Mouse (Mus musculus) megakaryocyte progenitor cell, adult 5-6 weeks (primary cell): ENCODE measurements around the gene Zfp260. TPM values are rescaled to one million over a fixed set of nuclear protein-coding genes. Genes with fewer than 3 reads are reported as not detected.

Experiments
- ATAC-seq: replicated peaks from 2 replicates; pipeline ENCODE4 v1.8.0; 2016; ENCODE audit warnings: mild to moderate bottlenecking, moderate TSS enrichment, inconsistent platforms; ENCODE audit not compliant: poor library complexity
- total RNA-seq, 2 experiments: library from RNA; stranded (forward) in 1 of 2; stranded (reverse) in 1 of 2; fragments of 157-497, 149-512 nt in 1 of 2; fragments of 200-1000 nt in 1 of 2; gene quantifications; 2 replicates each; pipeline versions ENCODE4 v1.2.3 to v1.2.4; 2015 to 2017

The Zfp260 gene
- total RNA-seq, 2 experiments from 2014 or later: 26.4 to 34.6 TPM

GRCm38 (mm10) chr7:30121308-30122187 lies 27.0 kb downstream of the Zfp260 start, which contains the start of gene Zfp382:
Gene Zfp382 (plus strand): TSS chr7:30121942.
- ATAC-seq: peak; percentile 96

- no peak for ATAC-seq
Observed at GRCm38 (mm10) chr7:30122188-30122530, 27.6 kb downstream of the Zfp260 start.

GRCm38 (mm10) chr7:30129900-30130299 lies 35.3 kb downstream of the Zfp260 start:
- ATAC-seq: peak; percentile 72

GRCm38 (mm10) chr7:30132396-30132795 lies 37.8 kb downstream of the Zfp260 start:
- ATAC-seq: no peak

GRCm38 (mm10) chr7:30136826-30137225 lies 42.2 kb downstream of the Zfp260 start:
- no peak for ATAC-seq

- no peak; the same call in 1 of the 2 replicates for ATAC-seq
Observed at GRCm38 (mm10) chr7:30143170-30143554, 48.6 kb downstream of the Zfp260 start.

GRCm38 (mm10) chr7:30143555-30144209 lies 49.1 kb downstream of the Zfp260 start:
- peak; percentile 79 for ATAC-seq

GRCm38 (mm10) chr7:30147011-30147410 lies 52.4 kb downstream of the Zfp260 start:
- no peak for ATAC-seq

GRCm38 (mm10) chr7:30154040-30154439 lies 59.5 kb downstream of the Zfp260 start:
- ATAC-seq: no peak

GRCm38 (mm10) chr7:30155507-30155906 lies 60.9 kb downstream of the Zfp260 start:
- no peak for ATAC-seq

Other genes starting within 250 kb of the Zfp260 start
- 3.3 TPM in 2 replicates for gene Zfp940, start 241.1 kb upstream of the Zfp260 start, total RNA-seq (2015)
- 4.0 and 5.2 TPM in 2 replicates for gene Zfp940, start 241.1 kb upstream of the Zfp260 start, total RNA-seq (2017)
- 4.5 and 7.4 TPM in 2 replicates for gene Zfp420, start 234.8 kb upstream of the Zfp260 start, total RNA-seq (2015)
- 0.96 and 2.9 TPM in 2 replicates for gene Zfp420, start 234.8 kb upstream of the Zfp260 start, total RNA-seq (2017)
- gene Zfp27, start 188.2 kb upstream of the Zfp260 start, total RNA-seq (2015): 6.9 and 8.0 TPM in 2 replicates
- gene Zfp27, start 188.2 kb upstream of the Zfp260 start, total RNA-seq (2017): 5.5 and 12.1 TPM in 2 replicates
- gene Zfp383, start 186.6 kb upstream of the Zfp260 start, total RNA-seq (2015): 0.95 and 1.1 TPM in 2 replicates
- 1.00 and 1.0 TPM in 2 replicates for gene Zfp383, start 186.6 kb upstream of the Zfp260 start, total RNA-seq (2017)
- 14.5 and 19.5 TPM in 2 replicates for gene Zfp74, start 140.7 kb upstream of the Zfp260 start, total RNA-seq (2015)
- 7.2 and 8.0 TPM in 2 replicates for gene Zfp74, start 140.7 kb upstream of the Zfp260 start, total RNA-seq (2017)
- gene Zfp568, start 110.8 kb upstream of the Zfp260 start, total RNA-seq (2015): 17.2 and 22.3 TPM in 2 replicates
- gene Zfp568, start 110.8 kb upstream of the Zfp260 start, total RNA-seq (2017): 38.4 and 53.5 TPM in 2 replicates
- 1.1 and 1.8 TPM in 2 replicates for gene Zfp14, start 43.4 kb upstream of the Zfp260 start, total RNA-seq (2015)
- 1.2 and 2.1 TPM in 2 replicates for gene Zfp14, start 43.4 kb upstream of the Zfp260 start, total RNA-seq (2017)
- 4.4 and 4.9 TPM in 2 replicates for gene Zfp82, start 21.9 kb upstream of the Zfp260 start, total RNA-seq (2015)
- 3.4 and 4.9 TPM in 2 replicates for gene Zfp82, start 21.9 kb upstream of the Zfp260 start, total RNA-seq (2017)
- gene Gm26920, start 4.4 kb upstream of the Zfp260 start, total RNA-seq (2015): not detected in 2 replicates
- gene Gm26920, start 4.4 kb upstream of the Zfp260 start, total RNA-seq (2017): not detected in 2 replicates
- gene Zfp566, start 4.2 kb upstream of the Zfp260 start, total RNA-seq (2015): 9.2 and 11.8 TPM in 2 replicates
- 4.2 and 5.5 TPM in 2 replicates for gene Zfp566, start 4.2 kb upstream of the Zfp260 start, total RNA-seq (2017)
- 2.7 and 4.2 TPM in 2 replicates for gene Zfp382, start 27.2 kb downstream of the Zfp260 start, total RNA-seq (2015)
- gene Zfp382, start 27.2 kb downstream of the Zfp260 start, total RNA-seq (2017): 7.1 and 8.2 TPM in 2 replicates
- 62.2 and 64.3 TPM in 2 replicates for gene Zfp146, start 75.0 kb downstream of the Zfp260 start, total RNA-seq (2015)
- gene Zfp146, start 75.0 kb downstream of the Zfp260 start, total RNA-seq (2017): 88.0 and 101 TPM in 2 replicates
- gene Cox7a1, start 89.4 kb downstream of the Zfp260 start, total RNA-seq (2015): 0.98 TPM in 1 of 2 replicates, not detected in the other
- gene Cox7a1, start 89.4 kb downstream of the Zfp260 start, total RNA-seq (2017): 3.3 and 7.0 TPM in 2 replicates
- 319 and 322 TPM in 2 replicates for gene Capns1, start 104.0 kb downstream of the Zfp260 start, total RNA-seq (2015)
- 165 and 206 TPM in 2 replicates for gene Capns1, start 104.0 kb downstream of the Zfp260 start, total RNA-seq (2017)
- gene Polr2i, start 137.2 kb downstream of the Zfp260 start, total RNA-seq (2015): 75.7 and 78.4 TPM in 2 replicates
- gene Polr2i, start 137.2 kb downstream of the Zfp260 start, total RNA-seq (2017): 60.6 and 69.9 TPM in 2 replicates
- gene Tbcb, start 137.5 kb downstream of the Zfp260 start, total RNA-seq (2015): 95.9 and 112 TPM in 2 replicates
- 27.6 and 37.1 TPM in 2 replicates for gene Tbcb, start 137.5 kb downstream of the Zfp260 start, total RNA-seq (2017)
- 0.32 TPM in 1 of 2 replicates, not detected in the other for gene Ovol3, start 140.9 kb downstream of the Zfp260 start, total RNA-seq (2015)
- gene Ovol3, start 140.9 kb downstream of the Zfp260 start, total RNA-seq (2017): 0.12 TPM in 1 of 2 replicates, not detected in the other
- 0.39 TPM in 1 of 2 replicates, not detected in the other for gene Thap8, start 185.3 kb downstream of the Zfp260 start, total RNA-seq (2015)
- 0.33 and 0.34 TPM in 2 replicates for gene Thap8, start 185.3 kb downstream of the Zfp260 start, total RNA-seq (2017)
- gene Wdr62, start 185.6 kb downstream of the Zfp260 start, total RNA-seq (2015): 14.7 and 22.8 TPM in 2 replicates
- gene Wdr62, start 185.6 kb downstream of the Zfp260 start, total RNA-seq (2017): 7.8 and 11.5 TPM in 2 replicates
- not detected in 2 replicates for gene Clip3, start 197.0 kb downstream of the Zfp260 start, total RNA-seq (2015)
- not detected in 2 replicates for gene Clip3, start 197.0 kb downstream of the Zfp260 start, total RNA-seq (2017)
- 17.8 and 21.9 TPM in 2 replicates for gene Alkbh6, start 213.9 kb downstream of the Zfp260 start, total RNA-seq (2015)
- 34.2 and 41.8 TPM in 2 replicates for gene Alkbh6, start 213.9 kb downstream of the Zfp260 start, total RNA-seq (2017)
- 0.24 and 0.25 TPM in 2 replicates for gene Syne4, start 220.0 kb downstream of the Zfp260 start, total RNA-seq (2015)
- 2.0 TPM in 1 of 2 replicates, not detected in the other for gene Syne4, start 220.0 kb downstream of the Zfp260 start, total RNA-seq (2017)
- 0.47 TPM in 1 of 2 replicates, not detected in the other for gene E130208F15Rik, start 227.0 kb downstream of the Zfp260 start, total RNA-seq (2015)
- 1.6 and 2.0 TPM in 2 replicates for gene E130208F15Rik, start 227.0 kb downstream of the Zfp260 start, total RNA-seq (2017)
- 7.6 and 9.0 TPM in 2 replicates for gene Sdhaf1, start 229.1 kb downstream of the Zfp260 start, total RNA-seq (2015)
- gene Sdhaf1, start 229.1 kb downstream of the Zfp260 start, total RNA-seq (2017): 10.5 and 11.7 TPM in 2 replicates